Mouse (Mus musculus) ES-E14 (cell line): ENCODE results near the gene Zeb2.

ENCODE experiments used
- HCFC1 ChIP-seq: IDR thresholded peaks from 2 replicates; pipeline ENCODE4 v1.6.1; 2012; ENCODE audit warnings: low read length, inconsistent platforms, borderline replicate concordance; ENCODE audit not compliant: insufficient read depth
- MAFK ChIP-seq: IDR thresholded peaks from 2 replicates; pipeline ENCODE4 v1.6.1; 2014; ENCODE audit warnings: mild to moderate bottlenecking, low read depth, low read length, inconsistent platforms; ENCODE audit not compliant: insufficient read depth
- ZNF384 ChIP-seq: IDR thresholded peaks from 2 replicates; pipeline ENCODE4 v1.6.1; 2012; ENCODE audit warnings: low read depth, low read length, inconsistent platforms

DNA sequence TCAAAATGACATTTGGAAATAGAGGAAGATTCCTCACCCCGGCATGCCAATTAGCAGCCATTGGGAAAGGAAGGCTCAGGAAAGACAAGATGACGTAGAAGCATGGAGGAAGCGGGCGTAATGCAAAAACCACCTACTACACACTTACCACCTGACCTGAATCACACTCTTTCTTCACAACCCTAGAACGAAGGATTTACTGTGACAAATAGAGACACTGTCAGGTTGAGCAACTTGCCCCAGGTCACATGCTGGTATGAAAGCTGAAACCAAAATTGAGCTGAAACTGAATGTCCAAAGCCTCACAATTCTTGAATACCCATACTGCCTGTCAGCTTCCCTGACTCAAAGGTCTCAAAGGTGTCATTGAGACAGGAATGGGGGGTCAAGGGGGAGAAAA lies 31.5 kb downstream of the Zeb2 start:
- TF ChIP-seq MAFK (no peak), ZNF384 (no peak), HCFC1 (no peak)
